Mouse (Mus musculus) urinary bladder, adult 18-20 months (tissue): ENCODE results near the gene Twnk.
"Not testable (repeated sequence)": the region's sequence is repeated elsewhere in the genome, so short reads cannot be mapped to it uniquely, and the experiment has no call there.

Experiments used
- DNase-seq, 2 experiments: peaks; one replicate each; pipeline ENCODE4 v3.0.0; 2022; ENCODE audit warnings: low spot score in 2 of 2, mixed read lengths in 2 of 2

The Twnk gene

DNA sequence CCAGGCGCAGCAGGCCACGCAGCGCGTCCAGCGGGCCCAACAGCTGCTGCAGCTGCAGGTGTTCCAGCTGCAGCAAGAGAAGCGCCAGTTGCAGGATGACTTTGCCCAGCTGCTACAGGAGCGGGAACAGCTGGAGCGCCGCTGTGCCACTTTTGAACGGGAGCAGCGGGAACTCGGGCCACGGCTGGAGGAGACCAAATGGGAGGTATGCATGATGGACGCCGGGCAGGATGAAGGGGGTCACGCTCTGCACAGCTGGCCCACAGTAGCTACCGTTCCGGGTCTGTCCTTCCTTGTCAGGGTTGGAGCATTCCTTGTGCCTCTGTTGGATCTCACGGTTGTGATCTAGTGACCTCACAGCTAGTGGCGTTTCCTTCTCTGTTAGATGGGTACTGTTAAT, 19.3 kb downstream of the Twnk start:
- DNase-seq: no peak

DNA sequence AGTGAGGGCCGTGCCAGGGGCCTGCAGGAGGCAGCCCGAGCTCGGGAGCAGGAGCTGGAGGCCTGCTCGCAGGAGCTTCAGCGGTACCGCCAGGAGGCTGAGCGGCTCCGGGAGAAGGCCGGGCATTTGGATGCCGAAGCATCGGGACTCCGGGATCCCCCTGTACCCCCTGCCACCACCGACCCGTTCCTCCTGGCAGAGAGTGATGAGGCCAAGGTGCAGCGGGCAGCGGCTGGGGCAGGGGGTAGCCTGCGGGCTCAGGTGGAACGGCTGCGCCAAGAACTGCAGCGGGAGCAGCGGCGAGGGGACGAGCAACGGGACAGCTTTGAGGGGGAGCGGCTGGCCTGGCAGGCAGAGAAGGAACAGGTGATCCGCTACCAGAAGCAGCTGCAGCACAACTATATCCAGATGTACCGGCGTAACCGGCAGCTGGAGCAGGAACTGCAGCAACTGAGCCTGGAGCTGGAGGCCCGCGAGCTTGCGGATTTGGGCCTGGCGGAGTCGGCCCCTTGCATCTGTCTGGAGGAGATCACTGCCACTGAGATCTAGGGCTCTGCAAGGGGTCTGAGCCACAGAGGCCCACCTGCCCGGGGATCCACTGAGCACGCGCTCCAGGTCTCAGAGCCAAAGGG, 20.6 kb downstream of the Twnk start:
- no peak for DNase-seq

DNA sequence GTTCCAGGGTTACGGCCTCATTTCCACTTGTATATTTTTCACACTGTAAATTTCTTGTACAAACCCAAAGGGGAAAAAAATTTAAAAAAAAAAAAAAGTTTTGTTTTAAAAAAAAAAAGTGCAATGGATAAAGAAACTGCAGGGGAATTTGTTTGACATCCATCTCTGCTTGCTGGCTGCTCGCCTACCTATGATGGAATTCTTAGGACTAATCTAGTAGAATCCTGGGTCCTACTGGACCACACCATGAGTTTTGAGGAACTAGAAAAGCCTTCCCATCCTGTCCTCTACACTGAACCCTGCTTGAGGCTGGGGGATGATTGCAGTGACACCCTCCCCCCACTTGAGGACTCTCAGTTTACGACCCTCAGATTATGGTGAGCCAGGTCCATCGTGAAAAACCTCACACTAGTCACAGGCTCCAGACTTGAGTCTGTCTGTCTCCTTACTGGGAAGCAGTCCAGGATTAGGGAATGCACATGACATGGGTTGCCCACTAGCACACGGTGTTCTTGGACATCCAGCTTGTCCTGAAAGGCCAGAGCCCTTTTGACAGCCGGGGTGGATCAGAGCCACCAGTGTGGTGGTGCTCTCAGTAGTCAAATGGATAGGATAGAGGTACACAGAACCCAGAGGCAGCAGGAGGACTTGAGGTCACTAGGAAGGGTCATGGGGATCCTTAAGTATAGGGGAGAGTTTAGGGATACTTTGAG, 21.7 kb downstream of the Twnk start:
- DNase-seq: no peak

GRCm38 (mm10) chr19:45027848-45028247, 22.4 kb downstream of the Twnk start:
- no peak for DNase-seq

DNA sequence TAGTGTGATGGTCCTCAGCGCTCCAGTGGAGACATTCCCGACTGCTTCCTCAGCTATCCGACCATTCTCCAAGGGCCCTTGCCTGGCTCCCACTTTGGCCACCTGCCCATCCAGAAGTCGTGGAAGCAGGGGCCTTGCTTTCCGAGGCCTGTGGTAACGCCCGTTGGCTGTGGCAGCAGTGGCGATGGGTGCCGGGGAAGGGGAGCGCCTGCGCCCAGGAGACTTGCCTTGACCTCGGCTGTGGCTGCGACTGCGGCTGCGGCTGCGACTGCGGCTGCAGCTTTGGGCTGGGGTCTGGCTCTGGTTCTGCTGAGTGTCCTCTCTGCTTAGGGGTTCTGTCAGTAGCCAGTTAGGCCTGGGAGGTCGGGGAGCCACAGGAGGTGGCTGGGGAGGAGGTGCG, 23.3 kb downstream of the Twnk start:
- no peak for DNase-seq

DNA sequence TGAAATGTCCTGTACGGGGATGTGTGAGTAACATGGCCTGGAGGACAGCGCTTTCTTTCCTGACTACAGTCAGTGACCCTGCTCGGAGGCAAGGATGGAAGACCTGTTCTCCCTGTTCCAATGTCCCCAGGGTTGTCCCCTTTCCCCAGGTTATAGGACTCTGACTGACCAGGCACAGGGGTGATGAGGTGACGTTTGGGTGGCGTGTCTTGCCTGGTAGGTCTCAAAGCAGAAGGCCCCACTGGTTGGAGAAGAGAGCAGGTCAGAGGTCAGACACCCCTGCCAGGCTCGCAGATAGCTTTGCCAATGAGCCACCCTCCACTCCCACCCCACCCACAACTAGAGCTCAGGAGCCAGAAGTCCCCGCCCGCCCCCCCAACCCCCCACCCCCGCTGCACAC, 24.1 kb downstream of the Twnk start:
- no peak for DNase-seq

DNA sequence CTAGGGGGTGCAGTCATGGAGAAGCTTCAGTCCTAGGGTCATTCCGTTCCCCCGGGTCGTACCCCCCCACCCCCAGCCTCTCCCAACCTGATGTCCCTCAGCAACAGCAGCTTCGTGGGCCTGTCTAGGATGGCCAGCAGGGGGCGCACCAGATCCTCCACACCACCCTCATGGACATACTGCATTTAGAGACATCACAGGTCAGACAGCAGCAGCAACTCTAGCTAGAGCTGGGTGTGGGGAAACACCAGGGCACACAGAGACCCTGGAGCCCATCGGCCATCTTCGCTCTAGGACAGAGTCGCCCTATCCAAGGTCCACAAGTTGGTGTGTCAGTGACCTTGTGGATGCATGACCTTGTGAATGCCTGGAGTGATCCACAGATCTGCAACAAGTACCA, 24.6 kb downstream of the Twnk start:
- DNase-seq: peak in 1 of 2 experiments; percentile 48

- DNase-seq: peak; percentile 37 to 66
Observed at GRCm38 (mm10) chr19:45030746-45031693, 25.6 kb downstream of the Twnk start.

DNA sequence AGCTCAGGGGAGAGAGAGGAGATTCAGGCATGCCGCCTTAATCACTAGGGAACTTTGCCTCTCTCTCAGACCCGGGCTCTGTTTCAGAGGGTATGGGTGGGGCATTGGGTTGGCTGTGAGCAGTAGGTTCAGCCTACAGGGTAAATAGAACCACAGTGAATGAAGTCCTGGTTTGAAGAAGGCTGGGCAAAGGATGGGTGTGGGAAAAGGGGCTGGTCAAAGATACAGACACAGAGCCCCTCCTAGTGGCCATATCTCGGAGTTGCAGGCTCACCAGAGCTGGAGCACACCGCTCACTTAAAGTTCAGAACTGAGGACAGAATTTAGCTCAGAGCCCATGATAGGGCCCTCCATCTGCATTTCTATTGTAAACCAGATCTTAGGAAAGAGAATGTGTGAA, 26.3 kb downstream of the Twnk start:
- DNase-seq: peak; percentile 48 to 69

DNA sequence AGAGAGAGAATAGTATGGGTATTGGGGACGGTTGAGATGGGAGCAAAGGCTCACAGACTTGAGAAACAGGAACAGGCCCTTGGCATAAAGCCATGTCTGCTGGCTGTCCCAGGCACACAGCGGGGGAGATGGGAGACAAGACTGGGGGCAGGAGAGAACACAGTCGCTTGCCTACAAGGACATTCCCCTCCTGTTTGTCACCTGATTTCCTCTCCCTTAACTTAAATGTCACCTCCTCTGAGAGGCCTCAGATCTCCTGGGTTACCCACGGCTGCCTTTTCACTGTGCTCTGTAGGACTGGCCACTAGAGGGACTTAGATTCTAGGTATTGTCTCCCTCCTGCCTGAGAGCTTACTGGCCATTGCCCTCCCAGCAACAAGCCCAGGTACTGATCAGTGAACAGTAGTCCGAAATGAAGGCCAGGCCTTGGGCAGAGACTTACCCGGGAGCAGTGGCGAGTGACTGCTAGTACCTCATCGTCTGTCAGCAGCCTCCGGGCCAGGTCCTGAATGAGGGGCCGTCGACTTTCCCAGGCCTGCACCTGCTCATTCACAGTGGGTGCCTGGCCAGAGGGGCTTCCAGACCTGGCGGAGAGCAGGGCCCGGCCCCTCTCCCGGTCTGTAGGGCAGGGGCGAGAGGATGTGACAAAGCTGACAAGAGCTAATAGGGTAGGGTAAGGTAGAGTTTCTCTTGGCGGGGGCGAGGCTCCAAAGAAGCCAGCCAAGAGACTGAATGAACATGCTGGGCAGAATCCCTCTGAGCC, 27.3 kb downstream of the Twnk start:
- DNase-seq: no peak

- peak in 1 of 2 experiments; percentile 63 for DNase-seq
Observed at GRCm38 (mm10) chr19:45036867-45037266, 31.4 kb downstream of the Twnk start.

GRCm38 (mm10) chr19:45038198-45038597, 32.7 kb downstream of the Twnk start:
- not testable (repeated sequence) for DNase-seq

- DNase-seq: no peak
Observed at GRCm38 (mm10) chr19:45040214-45040613, 34.8 kb downstream of the Twnk start.

DNA sequence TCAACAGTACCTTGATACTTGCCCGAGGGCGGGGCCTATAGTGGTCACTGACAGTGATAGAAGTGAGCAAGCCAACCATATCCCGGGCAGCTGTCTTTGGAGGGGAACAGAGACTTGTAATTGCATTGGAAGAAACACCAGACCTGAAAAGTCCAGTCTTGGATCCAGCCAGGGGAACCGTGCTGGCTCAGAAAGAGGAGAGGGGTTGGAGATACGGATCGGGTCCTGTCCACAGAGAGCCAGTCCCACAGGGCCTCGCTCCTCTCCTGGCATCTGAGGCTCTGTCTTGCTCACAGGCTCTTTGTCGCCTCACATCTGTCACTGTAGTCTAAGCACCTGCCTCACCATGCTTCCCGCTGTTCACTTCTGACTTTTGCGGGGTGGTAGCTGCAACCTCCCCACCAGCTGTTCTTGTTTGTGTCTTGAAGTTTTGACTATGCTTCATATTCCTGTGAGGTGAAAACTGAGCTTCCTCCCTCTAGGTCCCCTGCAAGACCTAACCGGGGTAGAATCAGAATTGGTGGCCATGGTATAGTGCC, 39.0 kb downstream of the Twnk start:
- DNase-seq: no peak

- no peak for DNase-seq
Observed at GRCm38 (mm10) chr19:45045236-45045635, 39.8 kb downstream of the Twnk start.

- no peak for DNase-seq
Observed at GRCm38 (mm10) chr19:45045651-45046050, 40.2 kb downstream of the Twnk start, which contains the start of gene Pdzd7. Pdzd7 (minus strand) TSS chr19:45045717.

GRCm38 (mm10) chr19:45046523-45047321, 41.3 kb downstream of the Twnk start:
- peak; percentile 81 to 86 for DNase-seq

DNA sequence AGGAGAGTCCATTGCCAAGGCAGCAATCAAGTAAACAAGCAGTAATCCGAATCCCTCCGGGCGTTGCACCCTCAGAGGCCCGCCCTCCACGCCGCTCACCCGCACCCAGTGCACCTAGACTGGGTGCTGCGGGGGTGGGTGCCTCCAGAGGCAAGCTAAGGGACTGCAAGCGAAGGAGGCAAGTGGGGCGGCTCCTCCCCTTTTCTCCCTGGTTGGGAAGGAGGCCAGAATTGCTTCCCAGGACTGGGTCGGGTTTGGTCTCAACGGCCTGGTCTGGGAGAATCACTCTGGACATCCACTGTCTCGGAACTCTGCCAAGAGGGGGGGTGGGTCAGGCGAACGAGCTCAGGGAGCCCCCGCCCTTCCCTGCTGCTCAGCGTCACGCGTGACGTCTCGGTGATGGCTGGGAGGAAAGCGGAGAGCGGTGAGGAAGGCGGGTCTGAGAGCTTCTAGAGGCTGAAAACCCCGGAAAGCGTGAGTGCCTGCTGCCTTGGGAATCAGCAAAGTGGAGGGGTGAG, 42.0 kb downstream of the Twnk start, which contains the start of gene Sfxn3:
Gene Sfxn3, plus strand, starts transcription at position 87 of the 518 bp plus-strand sequence.
- peak; percentile 88 to 92 for DNase-seq

- peak; percentile 65 to 80 for DNase-seq
Observed at GRCm38 (mm10) chr19:45047935-45048643, 42.6 kb downstream of the Twnk start.
